Comparison of ENCODE assay signal across 24 mouse cellular contexts in genomic region chr10:98665936-98666505, GRCm38 (mm10).
DNase-seq lines count a peak whose midpoint lies in the region; ATAC-seq and TF ChIP-seq lines count a peak whose summit lies in the region.
"Had no signal": no experiment of that assay in that cellular context is flagged by ENCODE, and none has a peak within 500 bp of the region (broad histone marks: within the 10 kb centered on the region; RNA-seq: fewer than 3 reads in every experiment).

No protein-coding gene starts in this region.

- H3K36me3 ChIP-seq in kidney, adult 2 months (ENCODE audit: control insufficient read depth, insufficient read depth, low read length) = no peaks in the 10 kb centered on the region
- no peaks in the 10 kb centered on the region for H3K36me3 ChIP-seq in kidney, embryonic 16.5 days (ENCODE audit: insufficient read depth, low read length)
- no peaks in the 10 kb centered on the region for H3K36me3 ChIP-seq in midbrain, embryonic 11.5 days (ENCODE audit: control insufficient read depth, insufficient read depth, low read length)
- no peaks in the 10 kb centered on the region for H3K36me3 ChIP-seq in midbrain, embryonic 13.5 days
- H3K36me3 ChIP-seq in intestine, postnatal 0 days (ENCODE audit: control insufficient read depth, insufficient read depth) = no peaks in the 10 kb centered on the region
- H3K36me3 ChIP-seq in hindbrain, embryonic 16.5 days (ENCODE audit: control insufficient read depth, insufficient read depth, low read length) = no peaks in the 10 kb centered on the region
- H3K36me3 ChIP-seq: embryonic facial prominence, embryonic 10.5 days; embryonic facial prominence, embryonic 12.5 days; G1E had no signal

- H3K27ac ChIP-seq in kidney, adult 2 months (ENCODE audit: insufficient read depth, low read depth, low read length) = no peak overlapping the region
- no peak overlapping the region for H3K27ac ChIP-seq in kidney, embryonic 16.5 days (ENCODE audit: low read length)
- H3K27ac ChIP-seq in midbrain, embryonic 11.5 days (ENCODE audit: low read depth, low read length) = no peak overlapping the region
- no peak overlapping the region for H3K27ac ChIP-seq in midbrain, embryonic 13.5 days
- no peak overlapping the region; the same call in 1 of the 2 replicates for H3K27ac ChIP-seq in intestine, postnatal 0 days (ENCODE audit: low read depth, low read length)
- H3K27ac ChIP-seq in hindbrain, embryonic 16.5 days (ENCODE audit: low read depth, low read length) = no peak overlapping the region
- H3K27ac ChIP-seq: embryonic facial prominence, embryonic 10.5 days; embryonic facial prominence, embryonic 12.5 days; forebrain, embryonic 13.5 days had no signal

- H3K4me3 ChIP-seq in kidney, adult 2 months (ENCODE audit: insufficient read depth, low read depth, low read length) = no peak overlapping the region
- H3K4me3 ChIP-seq in kidney, embryonic 16.5 days (ENCODE audit: low read length) = no peak overlapping the region
- no peak overlapping the region for H3K4me3 ChIP-seq in midbrain, embryonic 11.5 days (ENCODE audit: low read depth, low read length)
- no peak overlapping the region for H3K4me3 ChIP-seq in midbrain, embryonic 13.5 days (replicated peaks)
- H3K4me3 ChIP-seq in intestine, postnatal 0 days (ENCODE audit: low read depth, low read length) = no peak overlapping the region
- no peak overlapping the region for H3K4me3 ChIP-seq in hindbrain, embryonic 16.5 days (ENCODE audit: low read length)
- H3K4me3 ChIP-seq: embryonic facial prominence, embryonic 10.5 days; embryonic facial prominence, embryonic 12.5 days; forebrain, embryonic 13.5 days had no signal

- no peak overlapping the region for H3K9ac ChIP-seq in kidney, embryonic 16.5 days (replicated peaks; ENCODE audit: low read length)
- H3K9ac ChIP-seq in midbrain, embryonic 11.5 days (ENCODE audit: low read length) = no peak overlapping the region
- no peak overlapping the region for H3K9ac ChIP-seq in midbrain, embryonic 13.5 days (replicated peaks)
- no peak overlapping the region for H3K9ac ChIP-seq in intestine, postnatal 0 days (ENCODE audit: low read depth, low read length)
- H3K9ac ChIP-seq in hindbrain, embryonic 16.5 days (ENCODE audit: low read depth, low read length) = no peak overlapping the region
- H3K9ac ChIP-seq: embryonic facial prominence, embryonic 12.5 days; forebrain, embryonic 13.5 days had no signal

- H3K4me2 ChIP-seq in kidney, embryonic 16.5 days (replicated peaks; ENCODE audit: low read depth, low read length) = no peak overlapping the region
- no peak overlapping the region for H3K4me2 ChIP-seq in midbrain, embryonic 11.5 days
- no peak overlapping the region for H3K4me2 ChIP-seq in midbrain, embryonic 13.5 days (replicated peaks)
- H3K4me2 ChIP-seq in intestine, postnatal 0 days (replicated peaks; ENCODE audit: low read depth) = no peak overlapping the region
- H3K4me2 ChIP-seq in hindbrain, embryonic 16.5 days (ENCODE audit: low read length) = no peak overlapping the region
- H3K4me2 ChIP-seq: embryonic facial prominence, embryonic 12.5 days; forebrain, embryonic 13.5 days had no signal

- no peaks in the 10 kb centered on the region for H3K9me3 ChIP-seq in kidney, embryonic 16.5 days (ENCODE audit: low read length)
- no peaks in the 10 kb centered on the region for H3K9me3 ChIP-seq in midbrain, embryonic 11.5 days (ENCODE audit: control insufficient read depth, low read length)
- no peaks in the 10 kb centered on the region for H3K9me3 ChIP-seq in midbrain, embryonic 13.5 days
- no peaks in the 10 kb centered on the region for H3K9me3 ChIP-seq in intestine, postnatal 0 days (ENCODE audit: control insufficient read depth)
- no peaks in the 10 kb centered on the region for H3K9me3 ChIP-seq in hindbrain, embryonic 16.5 days (ENCODE audit: control insufficient read depth, low read length)
- H3K9me3 ChIP-seq: embryonic facial prominence, embryonic 10.5 days; embryonic facial prominence, embryonic 12.5 days; forebrain, embryonic 13.5 days; G1E had no signal

- no peak for TF ChIP-seq POLR2A in kidney, adult 2 months (IDR thresholded peaks at IDR 0.05; ENCODE audit: low read depth, low read length)

- H3K27me3 ChIP-seq in kidney, adult 2 months (replicated peaks; ENCODE audit: control insufficient read depth, insufficient read depth, low read length) = no peaks in the 10 kb centered on the region
- H3K27me3 ChIP-seq in kidney, embryonic 16.5 days (ENCODE audit: insufficient read depth, low read length) = no peaks in the 10 kb centered on the region
- no peaks in the 10 kb centered on the region for H3K27me3 ChIP-seq in midbrain, embryonic 11.5 days (ENCODE audit: control insufficient read depth, insufficient read depth, low read length)
- no peaks in the 10 kb centered on the region for H3K27me3 ChIP-seq in midbrain, embryonic 13.5 days
- no peaks in the 10 kb centered on the region for H3K27me3 ChIP-seq in intestine, postnatal 0 days (replicated peaks; ENCODE audit: control insufficient read depth, insufficient read depth, low read length)
- no peaks in the 10 kb centered on the region for H3K27me3 ChIP-seq in hindbrain, embryonic 16.5 days (replicated peaks; ENCODE audit: control insufficient read depth, insufficient read depth, low read length)
- H3K27me3 ChIP-seq: CH12.LX; embryonic facial prominence, embryonic 12.5 days; forebrain, embryonic 13.5 days; Patski had no signal

- no peak for TF ChIP-seq CTCF in kidney, adult 2 months (conservative IDR thresholded peaks at IDR 0.05; ENCODE audit: insufficient read depth, insufficient read length, low read depth, low read length)
- TF ChIP-seq CTCF in intestine, postnatal 0 days (IDR thresholded peaks at IDR 0.05; ENCODE audit: low read depth) = no peak

- DNase-seq in kidney, adult 2 months = peak; percentile 16
- DNase-seq in midbrain, embryonic 11.5 days (ENCODE audit: low spot score, missing footprints) = peak; percentile 33
- no peak for DNase-seq in spleen, adult 18-20 months
- DNase-seq: adrenal gland, adult 8-10 months; adrenal gland, postnatal 14 days; adrenal gland, postnatal 36 days; B cell, adult 2 months; cerebellum, adult 11-12 months; cerebellum, adult 2 months; cerebellum, adult 9-10 months; cerebellum, postnatal 10 days; cerebellum, postnatal 25 days had no signal

- no peaks in the 10 kb centered on the region for H3K4me1 ChIP-seq in kidney, adult 2 months (ENCODE audit: control insufficient read depth, insufficient read depth, low read length)
- H3K4me1 ChIP-seq in kidney, embryonic 16.5 days (ENCODE audit: insufficient read depth, low read length) = no peaks in the 10 kb centered on the region
- no peaks in the 10 kb centered on the region for H3K4me1 ChIP-seq in midbrain, embryonic 11.5 days (ENCODE audit: control insufficient read depth, insufficient read depth, low read length)
- H3K4me1 ChIP-seq in midbrain, embryonic 13.5 days (replicated peaks) = no peaks in the 10 kb centered on the region
- H3K4me1 ChIP-seq in intestine, postnatal 0 days (replicated peaks; ENCODE audit: control insufficient read depth, insufficient read depth, low read length) = 0 out of 2 replicates have a peak, but pooled peaks cover 3% of the 10 kb centered on the region
- H3K4me1 ChIP-seq in hindbrain, embryonic 16.5 days (ENCODE audit: control insufficient read depth, insufficient read depth, low read depth, low read length) = no peaks in the 10 kb centered on the region
- H3K4me1 ChIP-seq: embryonic facial prominence, embryonic 10.5 days; embryonic facial prominence, embryonic 12.5 days; forebrain, embryonic 13.5 days had no signal

- 73% methylated on average over 3 of the region's 3 CpGs for WGBS in kidney, adult 2 months
- WGBS in kidney, embryonic 16.5 days = 92% methylated on average over 3 of the region's 3 CpGs
- WGBS in midbrain, embryonic 11.5 days = 91% methylated on average over 3 of the region's 3 CpGs
- whole genome bisulfite sequencing in midbrain, embryonic 13.5 days = 95% methylated on average over 3 of the region's 3 CpGs
- 54% methylated on average over 3 of the region's 3 CpGs for WGBS in intestine, postnatal 0 days
- WGBS in hindbrain, embryonic 16.5 days = 95% methylated on average over 3 of the region's 3 CpGs

- ATAC-seq in kidney, embryonic 16.5 days (ENCODE audit: low FRiP score, low TSS enrichment) = no peak
- no peak for ATAC-seq in midbrain, embryonic 11.5 days (ENCODE audit: low FRiP score)
- no peak for ATAC-seq in midbrain, embryonic 13.5 days
- ATAC-seq in intestine, postnatal 0 days = peak; percentile 87
- no peak for ATAC-seq in hindbrain, embryonic 16.5 days
- ATAC-seq: activated CD4-positive, CD25-positive, alpha-beta regulatory T cell, adult 4 months; CD4-positive, CD25-positive, alpha-beta regulatory T cell, adult 4 months; forebrain, embryonic 13.5 days; Patski had no signal

Comparison
In these comparisons a context has a peak if more than half of its experiments do, and no peak if none do; other contexts are left out.
1. DNase-seq: peak in kidney, adult 2 months (single experiment) and midbrain, embryonic 11.5 days (single experiment); none in spleen, adult 18-20 months (0 of 2).